Mouse (Mus musculus): ENCODE measurements around the gene Flt3.

Flt3 gene

DNA sequence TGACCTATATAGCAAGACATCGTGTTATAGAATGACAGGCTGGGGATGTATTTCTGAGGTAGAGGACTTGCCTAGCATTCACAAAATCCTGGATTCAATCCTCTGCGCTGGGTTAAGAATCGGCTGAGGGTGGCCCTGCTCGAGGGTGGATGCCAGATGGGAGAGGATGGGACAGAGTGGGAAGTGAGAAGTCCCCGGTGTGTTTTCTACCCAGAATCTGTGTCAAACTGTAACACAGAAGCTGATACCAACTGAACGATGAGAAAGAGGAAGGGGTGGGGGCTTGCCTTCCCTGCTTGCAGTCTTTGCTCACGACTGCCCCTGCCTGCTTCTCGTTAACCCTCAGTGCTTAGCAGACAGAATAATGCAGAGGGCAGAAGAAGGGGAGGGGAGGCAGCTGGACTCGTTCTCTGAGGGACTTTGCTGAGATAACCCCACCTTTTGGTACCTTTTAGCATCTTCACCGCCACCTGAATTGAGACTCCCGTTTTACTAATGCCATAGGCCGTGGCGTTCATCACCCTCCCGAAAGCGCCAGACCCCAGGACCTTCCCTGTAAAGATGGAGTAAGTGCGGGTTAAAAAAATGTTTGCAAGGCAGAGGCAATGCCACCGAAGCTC is 46.0 kb downstream of the Flt3 start:
- DNase-seq = peak; percentile 60

DNA sequence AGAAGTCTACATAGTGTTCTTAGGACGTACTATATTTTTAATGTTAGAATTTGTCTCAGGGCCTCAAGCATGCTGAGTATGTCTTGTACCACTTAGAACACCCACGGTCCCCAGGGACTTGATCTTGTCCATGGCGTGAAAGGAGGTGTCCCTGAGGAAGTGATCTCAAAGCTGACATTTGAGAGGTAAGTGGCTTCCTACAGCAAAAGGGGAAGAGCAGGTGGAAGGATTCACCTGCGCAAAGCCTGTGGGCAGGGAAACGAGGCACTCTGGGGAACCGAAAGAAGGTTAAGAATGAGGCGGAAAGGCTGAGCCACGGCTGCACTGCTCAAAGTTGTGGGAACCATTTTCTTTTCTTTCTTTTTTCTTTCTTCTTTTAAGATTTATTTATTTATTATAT is 48.4 kb downstream of the Flt3 start:
- peak; percentile 55 for DNase-seq

- peak; percentile 49 for DNase-seq
Measured at GRCm38 (mm10) chr5:147345981-147346380, 54.3 kb downstream of the Flt3 start.

DNA sequence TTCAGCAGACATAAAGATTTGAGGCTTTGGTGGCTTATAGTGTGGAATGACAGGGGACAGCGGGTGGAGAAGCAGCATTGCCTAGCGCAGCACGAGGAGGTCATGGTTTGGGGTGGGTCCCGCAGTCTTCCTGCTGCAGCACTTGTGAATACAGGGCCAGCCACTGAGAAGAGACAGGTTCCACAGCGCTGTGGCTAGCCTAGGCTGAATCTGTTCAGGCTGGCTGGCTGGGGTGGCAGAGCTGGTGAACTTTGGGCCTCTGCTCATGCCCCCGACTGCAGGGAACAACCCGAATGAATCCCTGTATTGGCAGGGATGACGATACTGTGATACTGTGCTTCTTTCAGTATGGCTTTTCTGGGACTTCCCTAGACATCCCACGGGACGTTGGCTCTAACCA is 56.4 kb downstream of the Flt3 start:
- DNase-seq = peak; percentile 61

- peak; percentile 28 for DNase-seq
Measured at GRCm38 (mm10) chr5:147342901-147343300, 57.4 kb downstream of the Flt3 start.

DNA sequence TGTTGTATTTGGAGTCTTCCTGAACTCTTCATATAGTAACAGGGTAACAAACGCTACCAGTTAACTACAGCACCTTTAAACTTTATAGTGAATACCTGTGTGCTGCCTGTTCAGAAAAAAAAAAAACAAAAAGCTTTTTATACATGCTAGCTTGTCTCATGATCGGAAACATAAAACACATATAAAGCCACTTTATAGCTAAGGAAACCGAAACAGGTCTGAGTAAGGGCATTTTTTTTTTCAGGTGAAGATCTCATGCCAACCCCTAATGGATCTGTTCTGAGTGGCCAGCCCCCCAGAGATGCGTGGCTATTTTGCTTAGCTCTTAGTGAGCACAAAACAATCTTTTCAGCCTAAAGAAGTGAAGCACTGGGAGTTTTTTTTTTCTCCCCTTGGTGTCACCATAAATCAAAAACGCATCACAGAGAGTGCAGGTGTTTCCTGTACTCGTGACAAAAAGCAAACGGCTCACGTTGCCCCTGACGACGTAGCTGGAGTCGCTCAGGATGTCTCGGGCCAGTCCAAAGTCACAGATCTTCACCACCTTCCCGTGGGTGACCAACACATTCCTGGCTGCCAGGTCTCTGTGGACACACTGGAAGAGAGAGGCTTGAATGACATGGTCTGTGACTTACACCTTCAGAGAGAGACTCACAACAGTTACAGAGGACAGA is 59.4 kb downstream of the Flt3 start:
- DNase-seq = peak; percentile 83

DNA sequence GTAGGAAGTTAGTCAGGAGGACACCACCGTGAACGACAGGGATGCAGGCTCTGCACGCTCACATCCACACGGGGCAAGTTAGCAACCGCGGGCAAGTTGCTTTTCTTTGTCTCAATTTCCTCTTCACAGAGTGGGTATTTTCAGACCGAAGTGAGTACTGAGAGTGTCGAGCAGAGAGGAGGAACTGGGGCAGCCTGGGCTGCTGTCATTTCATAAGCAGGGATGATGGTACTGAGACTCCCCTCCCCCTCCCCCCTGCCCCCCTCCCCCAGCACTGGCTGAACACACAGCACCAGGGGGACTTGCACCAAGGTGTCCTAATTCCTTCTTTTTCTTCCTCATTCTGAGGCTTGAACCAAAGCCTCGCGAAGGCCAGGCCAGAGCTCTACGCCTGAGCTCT is 60.7 kb downstream of the Flt3 start:
- peak; percentile 75 for DNase-seq

GRCm38 (mm10) chr5:147338967-147339366 is 61.3 kb downstream of the Flt3 start:
- peak; percentile 64 for DNase-seq

DNA sequence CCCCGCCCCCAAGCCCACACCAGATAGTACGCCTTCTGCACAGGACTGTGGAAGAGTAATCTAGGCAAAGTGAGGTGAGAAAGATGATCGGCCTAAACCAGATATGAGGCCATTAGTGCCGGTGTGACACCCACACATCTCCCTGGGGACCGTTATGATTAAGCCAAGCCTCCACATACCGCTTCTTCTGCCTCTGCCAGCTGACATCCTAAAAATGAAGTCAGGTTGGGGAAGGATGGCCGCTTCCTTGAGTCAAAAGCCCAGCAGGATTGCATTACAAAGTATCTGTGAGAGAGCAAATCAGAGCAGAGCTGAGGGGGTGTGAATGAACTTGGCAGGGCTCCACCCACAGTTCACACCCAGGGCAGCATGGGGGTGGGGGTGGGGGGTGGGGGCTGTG is 67.6 kb downstream of the Flt3 start:
- peak; percentile 69 for DNase-seq

DNA sequence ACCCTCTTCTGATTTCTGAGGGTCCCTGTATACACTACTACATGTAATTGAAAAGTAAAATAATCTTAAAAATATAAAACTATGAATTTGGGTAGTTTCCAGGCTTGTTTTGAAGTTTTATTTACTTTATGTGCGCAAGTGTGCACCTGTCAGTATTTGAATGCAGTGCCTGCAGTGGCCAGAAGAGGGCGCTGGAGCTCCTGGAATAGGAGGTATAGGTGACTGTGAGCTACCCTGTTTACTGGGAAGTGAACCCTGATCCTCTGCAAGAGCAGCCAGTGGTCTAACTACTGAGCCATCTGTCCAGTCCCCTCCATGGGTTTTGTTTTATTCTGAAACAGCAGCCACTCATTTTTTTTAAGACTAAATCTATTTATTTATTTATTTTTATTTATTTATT is 68.7 kb downstream of the Flt3 start:
- DNase-seq = peak; percentile 76

GRCm38 (mm10) chr5:147329946-147330345 is 70.3 kb downstream of the Flt3 start:
- peak; percentile 85 for DNase-seq

GRCm38 (mm10) chr5:147327636-147328035 is 72.7 kb downstream of the Flt3 start:
- DNase-seq = peak; percentile 64

DNA sequence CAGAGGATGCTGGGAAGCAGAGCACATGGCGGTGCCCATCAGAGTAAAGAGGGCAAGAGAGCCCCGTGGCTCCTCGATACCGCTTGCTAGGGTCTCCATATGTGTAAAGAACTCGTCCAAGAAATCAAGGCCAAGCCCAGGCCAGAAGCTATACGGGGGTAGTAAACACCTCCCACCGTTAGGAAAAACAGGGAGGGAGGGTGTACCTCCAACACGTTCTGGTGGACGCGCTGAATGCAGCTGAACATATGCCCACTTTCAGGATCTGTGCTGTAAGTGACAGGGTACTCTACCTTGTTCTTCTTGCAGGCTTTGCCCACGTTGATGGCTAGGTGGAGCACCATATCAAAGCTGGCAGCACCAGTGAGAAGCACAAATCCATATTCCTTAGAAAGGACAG is 74.4 kb downstream of the Flt3 start:
- peak; percentile 80 for DNase-seq

DNA sequence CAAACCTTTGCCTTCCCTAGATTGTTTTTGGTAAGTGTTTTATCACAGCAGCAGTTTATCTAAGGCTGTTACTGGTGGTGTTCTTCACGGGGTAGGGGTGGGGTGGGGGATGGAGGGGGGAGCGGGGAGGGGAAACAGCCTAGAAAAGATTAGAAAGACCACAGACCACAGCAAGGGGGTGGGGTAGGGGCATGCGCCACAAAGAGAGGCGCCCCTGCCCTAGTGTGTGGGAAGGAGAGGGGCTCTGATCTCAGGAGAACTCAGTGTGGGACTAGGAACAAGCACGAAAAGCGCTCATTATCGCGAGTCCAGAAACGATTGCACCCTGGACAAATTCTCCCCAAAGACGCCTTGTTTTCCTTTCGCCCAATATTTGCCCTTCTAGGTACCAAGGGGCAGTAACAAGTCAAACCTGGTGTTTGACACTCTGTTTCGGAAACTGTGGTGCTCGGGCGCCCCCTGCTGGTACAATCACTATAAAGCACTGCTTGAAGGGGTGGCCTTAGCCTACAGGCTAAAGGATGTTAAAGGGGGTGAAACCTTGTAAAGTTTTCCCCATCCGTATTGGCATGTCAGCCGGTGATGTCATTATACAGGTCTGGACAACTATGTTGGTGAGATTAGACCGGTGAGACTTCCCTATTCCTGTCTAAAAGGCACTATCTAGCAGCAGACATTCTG is 76.9 kb downstream of the Flt3 start:
- DNase-seq = peak; percentile 90

- DNase-seq = no peak
Measured at GRCm38 (mm10) chr5:147322183-147322582, 78.1 kb downstream of the Flt3 start, which contains the start of gene Urad. Urad (minus strand) TSS chr5:147322440.

GRCm38 (mm10) chr5:147319653-147320052 is 80.6 kb downstream of the Flt3 start:
- DNase-seq = no peak

DNA sequence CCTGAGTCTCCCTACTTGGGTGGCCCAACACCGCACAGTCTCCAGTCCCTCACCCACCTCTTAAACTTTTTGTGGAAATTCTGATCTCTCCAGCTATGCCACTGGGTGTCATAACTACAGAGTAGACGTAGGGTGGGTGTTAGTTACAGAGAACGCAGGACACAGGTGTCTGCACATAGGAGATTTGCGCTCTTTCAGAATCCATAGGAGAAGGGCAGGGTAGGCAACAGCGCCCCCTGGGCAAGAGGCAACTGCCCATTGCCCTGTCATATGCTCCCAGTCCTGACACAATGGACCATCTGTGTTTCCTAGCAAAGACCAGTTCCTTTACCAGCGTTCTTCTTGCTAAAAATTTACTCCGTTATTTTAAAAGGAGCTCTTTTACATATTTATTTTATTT is 82.3 kb downstream of the Flt3 start:
- no peak for DNase-seq

- DNase-seq = no peak
Measured at GRCm38 (mm10) chr5:147317321-147317720, 83.0 kb downstream of the Flt3 start.

GRCm38 (mm10) chr5:147315432-147316075 is 84.7 kb downstream of the Flt3 start:
- DNase-seq = peak; percentile 84

DNA sequence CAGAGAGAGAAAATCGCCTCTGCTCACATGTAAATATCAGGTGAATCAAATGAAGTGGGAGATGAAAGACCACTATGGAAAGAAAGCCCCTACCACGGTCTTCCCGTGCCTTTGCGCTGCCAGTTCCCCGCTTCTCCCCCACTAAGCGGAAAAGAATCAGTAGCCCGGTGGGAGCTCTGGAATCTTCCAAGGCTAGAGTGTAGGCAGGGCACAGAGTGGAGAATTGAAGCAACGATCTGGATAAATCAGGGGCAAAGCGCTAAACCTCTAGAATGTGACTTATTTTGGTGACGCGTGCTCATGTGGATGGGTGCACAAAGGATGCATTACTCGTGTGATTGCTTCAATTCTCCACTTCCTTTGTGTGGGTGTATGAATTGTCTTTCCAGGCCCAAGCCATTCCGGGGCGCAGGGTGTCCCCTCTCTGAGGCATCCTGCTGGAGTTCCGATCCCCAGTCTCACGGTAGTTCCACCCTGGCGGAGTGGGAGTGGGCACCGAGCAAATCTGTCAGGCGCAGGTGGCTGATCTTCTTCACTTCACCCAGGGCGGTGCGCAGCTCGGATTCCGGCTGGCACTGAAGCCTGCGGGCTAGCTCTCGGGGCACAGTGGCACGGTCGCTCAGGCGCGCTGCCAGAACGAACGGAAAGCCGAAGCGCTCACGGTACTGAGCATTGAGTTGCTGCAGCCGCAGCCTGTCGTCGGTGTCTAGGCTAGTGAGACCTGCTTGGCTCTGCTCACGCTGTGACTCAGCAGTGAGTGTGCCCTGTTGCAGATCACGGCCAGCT is 85.5 kb downstream of the Flt3 start:
- peak; percentile 51 for DNase-seq

DNA sequence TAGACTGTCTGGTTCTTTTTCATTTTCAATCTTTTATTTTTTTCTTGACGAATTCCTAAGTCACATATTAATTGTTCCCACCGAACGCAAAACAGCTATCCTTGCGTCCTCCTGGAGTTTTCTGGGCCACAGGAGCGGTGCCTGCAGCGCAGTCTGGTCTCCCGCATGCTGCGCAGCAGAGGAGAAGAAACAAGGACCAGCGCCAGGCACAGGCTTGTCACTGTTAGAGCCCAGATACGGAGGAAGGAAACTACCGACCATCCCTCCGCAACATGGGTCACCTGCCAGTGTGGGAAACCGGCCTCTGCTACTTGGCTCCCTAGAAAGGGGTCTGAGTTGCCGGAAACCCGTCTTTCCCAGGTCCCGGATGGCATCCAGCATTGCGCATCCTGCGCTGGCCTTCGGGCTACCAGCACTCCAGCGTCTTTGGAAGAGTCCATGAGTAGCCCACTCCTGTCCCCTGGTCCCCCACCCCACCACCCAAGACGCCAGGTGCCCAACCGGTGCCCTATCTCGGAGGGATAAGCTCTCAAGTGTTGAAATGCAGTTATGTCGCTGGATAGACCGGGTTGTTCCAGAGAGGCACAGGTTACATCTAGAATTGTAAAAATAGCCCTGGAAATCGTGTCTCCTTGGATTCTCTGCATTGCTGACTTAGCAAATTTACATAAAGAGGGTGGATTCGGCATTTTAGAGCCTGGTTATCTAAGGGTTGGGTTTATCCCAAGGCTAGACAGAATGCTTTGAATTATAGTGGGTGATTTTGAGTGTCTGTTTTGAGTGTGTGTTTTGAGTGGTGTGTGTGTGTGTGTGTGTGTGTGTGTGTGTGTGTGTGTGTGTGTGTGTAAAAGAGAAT is 87.2 kb downstream of the Flt3 start:
- peak; percentile 80 for DNase-seq

DNA sequence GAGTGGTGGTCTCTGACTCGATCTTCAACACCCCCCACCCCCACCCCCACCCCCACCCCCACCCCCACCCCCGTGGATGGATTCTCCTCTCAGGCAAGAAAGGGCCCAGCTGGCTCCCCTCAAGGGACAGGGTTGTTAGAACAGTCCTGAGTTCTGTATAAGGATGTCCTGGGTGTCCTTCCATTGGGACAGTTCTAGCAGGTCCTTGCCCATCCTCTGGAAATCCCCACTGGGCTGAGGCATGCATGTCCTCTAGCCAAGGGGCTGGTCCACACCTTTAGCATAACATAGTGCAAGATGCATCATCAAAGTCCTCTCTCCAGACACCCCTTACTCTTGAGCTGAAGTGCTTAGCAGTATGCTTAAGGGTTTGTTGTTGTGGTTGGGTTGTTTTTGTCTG is 90.5 kb downstream of the Flt3 start:
- DNase-seq = no peak

Data from heart, adult 11 months (tissue).